Mouse (Mus musculus) ZHBTc4 (cell line): ENCODE measurements around the gene Gtf2h4.

ENCODE experiments used
- DNase-seq: peaks from one replicate; pipeline ENCODE4 v3.0.0-alpha.2; 2011; ENCODE audit warnings: low read depth, low spot score

Gtf2h4 gene

DNA sequence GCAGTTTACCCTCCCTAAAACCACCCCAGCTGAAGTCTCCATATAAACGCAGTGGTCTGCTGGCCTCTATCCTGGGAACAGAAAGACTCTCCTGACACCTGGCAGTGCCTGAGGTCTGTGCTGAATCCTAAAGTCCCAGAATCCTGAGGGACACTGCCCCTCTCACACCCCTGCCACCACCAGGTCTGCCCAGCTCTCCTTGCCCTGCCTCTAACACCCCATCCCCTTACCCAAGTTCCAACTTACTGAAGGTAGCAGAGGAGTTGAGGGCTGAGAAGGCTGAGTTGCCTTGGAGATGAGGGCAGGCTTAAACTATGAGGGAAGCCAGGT lies 23.9 kb upstream of the Gtf2h4 start:
- DNase-seq: no peak

DNA sequence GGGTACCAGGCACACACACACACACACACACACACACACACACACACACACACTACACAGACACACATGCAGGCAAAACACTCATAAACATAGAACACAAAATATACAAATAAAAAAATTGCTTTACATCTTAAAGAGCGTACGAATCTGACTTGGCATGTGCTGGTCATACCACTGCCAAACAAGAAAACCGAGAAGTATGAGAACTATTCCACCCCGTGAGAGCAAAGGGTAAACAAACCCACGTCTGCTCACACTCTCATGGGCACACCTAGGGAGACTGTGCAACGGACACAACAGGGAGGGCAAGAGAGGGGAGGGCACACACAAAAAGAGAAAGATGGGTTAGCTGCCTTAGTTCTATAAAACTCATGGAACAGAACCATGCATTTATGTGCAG lies 23.2 kb upstream of the Gtf2h4 start:
- DNase-seq: no peak

DNA sequence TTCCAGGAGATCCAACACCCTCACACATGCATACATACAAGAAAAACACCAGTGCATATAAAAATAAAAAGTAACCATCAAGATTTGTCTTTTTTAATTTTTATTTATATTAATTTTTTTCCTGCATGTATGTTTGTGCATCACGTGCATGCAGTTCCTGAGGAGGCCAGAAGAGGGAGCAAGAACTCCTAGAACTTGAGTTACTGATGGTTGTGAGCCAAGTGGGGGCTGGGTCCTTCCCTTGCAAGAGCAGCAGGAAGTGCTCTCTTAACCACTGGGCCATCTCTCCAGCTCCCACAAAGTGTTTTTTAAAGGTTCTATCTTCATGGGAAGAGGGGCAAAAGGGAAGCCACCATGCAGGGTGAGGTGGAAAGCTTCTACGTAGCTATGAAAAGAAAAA lies 21.8 kb upstream of the Gtf2h4 start:
- DNase-seq: peak; percentile 90

DNA sequence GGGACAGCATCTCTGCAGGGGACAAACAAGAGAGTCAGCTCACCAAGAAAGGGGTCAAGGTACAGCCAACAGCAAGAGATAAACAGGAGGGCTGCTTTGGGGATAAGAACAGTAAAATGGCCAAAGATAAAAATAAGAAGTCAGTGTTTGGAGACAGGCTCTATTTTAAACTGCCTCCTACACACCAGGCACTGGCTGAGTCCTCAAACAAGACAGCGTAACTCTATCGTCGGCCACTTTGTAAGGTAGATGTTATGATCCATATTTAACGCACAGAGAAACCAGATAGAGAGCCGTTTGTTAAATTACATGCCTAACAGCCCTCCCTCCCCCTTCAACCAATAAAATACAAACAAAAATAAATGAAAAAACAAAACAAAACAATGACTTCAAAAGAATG lies 20.4 kb upstream of the Gtf2h4 start:
- DNase-seq: no peak

DNA sequence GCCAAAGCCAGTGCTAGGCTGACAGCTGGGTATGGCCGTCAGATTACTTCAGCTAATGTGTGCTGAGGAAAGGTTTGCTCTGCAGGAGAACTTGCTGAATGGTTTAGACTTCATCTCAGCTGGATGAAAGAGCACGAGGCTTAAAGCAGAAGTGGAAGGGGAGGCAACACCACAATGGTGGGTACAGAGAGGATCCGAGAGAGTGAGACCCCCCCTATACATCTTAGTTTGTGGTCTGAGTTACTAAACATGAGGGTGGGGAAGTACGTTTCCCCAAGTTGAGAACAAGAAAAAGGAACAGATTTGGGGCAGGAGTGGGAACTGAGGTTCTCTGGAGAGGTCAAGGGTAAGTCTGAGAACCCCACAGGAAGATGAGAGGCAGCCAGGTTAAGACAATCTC lies 18.8 kb upstream of the Gtf2h4 start:
- no peak for DNase-seq

DNA sequence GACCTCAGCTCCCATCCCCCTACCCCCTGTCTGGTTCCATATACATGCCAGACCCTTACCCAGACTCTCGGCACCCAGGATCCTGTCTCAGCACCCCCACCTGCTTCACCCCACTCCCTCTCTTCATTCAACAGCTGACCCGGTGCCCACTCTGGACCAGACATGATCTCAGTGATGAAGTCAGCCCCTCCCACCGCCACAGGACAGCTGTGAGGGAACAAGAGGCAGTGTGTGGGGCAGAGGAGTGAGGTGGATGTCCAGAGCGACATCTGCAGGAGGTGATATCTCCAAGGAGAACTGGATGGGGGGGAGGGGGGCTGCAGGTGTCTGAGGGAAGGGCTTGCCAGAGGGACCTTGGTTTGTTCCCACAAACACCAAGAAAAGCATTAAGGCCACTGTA lies 18.3 kb upstream of the Gtf2h4 start:
- DNase-seq: no peak

DNA sequence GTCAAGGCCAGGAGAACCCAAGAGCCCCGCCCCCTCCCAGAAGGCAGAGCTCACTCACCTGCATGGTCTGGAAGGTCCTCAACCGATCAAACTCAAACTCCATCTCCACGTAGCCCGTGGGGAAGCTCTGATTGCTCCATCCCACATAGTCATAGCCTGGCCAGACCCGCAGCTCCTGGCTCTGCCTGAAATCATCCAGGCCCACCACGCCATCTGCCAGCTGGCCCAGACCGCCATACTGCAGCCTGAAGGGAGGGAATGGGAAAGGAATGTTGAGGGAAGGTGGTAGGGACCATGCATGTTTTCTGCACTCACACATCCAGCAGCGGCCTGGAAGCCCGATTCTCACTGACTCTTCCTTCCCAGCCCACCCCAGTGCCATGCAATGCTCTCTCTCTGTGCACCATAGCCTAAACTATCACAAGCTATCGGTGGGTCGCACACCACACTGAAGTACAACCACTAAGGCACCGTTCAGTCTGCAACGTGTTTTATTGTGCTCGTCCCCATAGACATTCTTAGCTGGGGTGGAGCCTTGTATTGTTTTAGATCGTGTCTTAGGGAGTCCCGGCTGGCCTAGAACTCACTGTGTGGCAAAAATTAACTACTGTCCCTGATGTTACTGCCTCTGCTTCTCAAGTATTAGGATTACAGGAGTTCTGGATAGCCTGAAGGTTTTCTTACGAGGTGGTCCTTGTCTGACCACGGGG lies 16.6 kb upstream of the Gtf2h4 start:
- peak; percentile 53 for DNase-seq

DNA sequence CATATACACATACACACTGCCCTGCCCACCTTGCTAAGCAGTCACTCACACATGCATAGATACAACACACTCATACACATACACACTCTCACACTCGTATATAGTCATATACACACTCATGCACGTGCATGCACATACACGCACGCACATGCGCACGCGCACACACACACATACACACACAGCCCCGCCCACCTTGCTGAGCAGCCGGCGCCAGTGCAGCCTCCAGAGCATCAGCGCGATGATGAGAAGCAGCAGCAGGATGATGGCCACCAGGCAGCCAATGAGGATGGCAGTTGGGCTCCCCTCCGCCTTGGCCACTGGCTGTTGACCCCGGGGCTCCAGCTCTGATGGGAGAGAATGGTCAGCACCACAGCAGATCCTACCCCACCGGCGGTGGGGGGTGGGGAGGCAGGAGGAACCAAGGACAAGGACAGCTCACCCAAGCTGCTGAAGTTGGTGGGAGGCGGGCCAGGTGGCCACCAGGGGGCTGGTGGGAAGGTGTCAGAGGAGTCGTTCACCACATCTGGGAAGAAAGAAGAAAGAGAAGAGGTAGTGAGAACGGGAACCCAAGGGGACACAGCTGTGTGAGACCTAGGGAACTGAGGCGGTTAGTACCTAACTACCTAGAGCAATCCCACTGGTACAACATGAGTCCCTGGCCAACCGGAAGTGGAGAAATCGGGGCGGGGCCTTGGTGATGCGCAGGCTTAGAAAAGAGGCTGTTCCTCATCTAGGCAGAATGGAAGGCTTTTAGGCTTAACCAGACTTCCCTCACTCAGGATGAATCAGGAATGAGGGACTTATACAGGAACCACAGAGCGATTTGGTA lies 15.0 kb upstream of the Gtf2h4 start:
- DNase-seq: peak; percentile 72

DNA sequence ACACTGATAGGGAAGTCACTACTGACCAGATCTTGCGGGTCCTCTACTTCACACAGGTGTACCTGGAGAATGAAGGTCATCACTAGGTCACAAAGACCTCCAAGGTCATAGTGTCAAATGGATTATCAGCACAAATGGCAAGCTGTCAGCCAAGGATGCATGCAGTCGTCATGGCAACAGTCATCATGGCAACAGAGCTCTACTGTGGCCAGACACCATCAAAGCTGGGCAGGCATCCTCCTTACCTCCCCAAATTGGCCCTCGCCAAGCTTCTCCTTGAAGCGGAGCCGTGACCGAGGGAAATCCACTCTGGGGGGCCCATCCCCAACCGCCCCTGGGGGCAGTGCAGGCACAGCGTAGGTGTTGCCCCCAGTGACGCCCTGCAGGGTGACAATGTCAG lies 11.5 kb upstream of the Gtf2h4 start:
- DNase-seq: peak; percentile 43

DNA sequence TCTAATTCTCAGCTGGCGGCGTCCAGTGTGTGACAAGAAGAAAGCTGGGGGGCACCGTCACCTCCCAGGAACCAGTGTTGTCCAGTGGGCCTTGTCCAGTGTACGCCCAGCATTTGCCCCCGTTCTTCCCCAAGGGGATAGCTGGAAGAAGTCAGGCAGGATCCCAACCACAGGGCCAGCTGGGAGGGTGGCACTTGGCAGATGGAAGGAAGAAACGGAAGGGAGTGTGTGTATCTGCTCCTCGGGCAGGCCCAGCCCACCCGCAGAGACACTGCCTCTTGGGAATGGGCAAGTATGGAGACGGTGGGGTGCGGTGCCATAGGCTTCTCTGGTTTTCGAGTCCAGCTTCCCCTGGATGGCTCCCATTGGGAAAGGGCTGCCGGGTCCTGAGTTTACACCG lies 8.4 kb upstream of the Gtf2h4 start:
- peak; percentile 36 for DNase-seq

DNA sequence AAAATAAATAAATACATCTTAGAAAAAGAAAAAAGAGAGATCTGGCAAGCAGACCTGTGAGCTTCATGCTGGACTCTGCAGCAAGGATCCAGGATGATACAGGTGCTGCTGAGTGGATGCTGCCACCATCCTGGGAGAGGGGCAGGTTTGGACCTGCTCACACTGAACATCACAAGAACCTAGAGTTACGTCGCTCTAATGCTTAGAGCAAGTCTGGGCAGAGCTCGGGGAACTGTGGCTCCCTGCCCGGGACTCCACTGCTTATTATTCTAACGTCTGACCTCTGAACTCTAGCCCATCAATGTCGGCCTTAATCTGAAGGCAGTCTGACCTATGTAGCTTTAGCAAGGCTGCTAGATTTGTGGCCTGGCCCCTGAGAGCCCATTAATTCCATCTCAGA lies 7.1 kb upstream of the Gtf2h4 start:
- peak; percentile 41 for DNase-seq

DNA sequence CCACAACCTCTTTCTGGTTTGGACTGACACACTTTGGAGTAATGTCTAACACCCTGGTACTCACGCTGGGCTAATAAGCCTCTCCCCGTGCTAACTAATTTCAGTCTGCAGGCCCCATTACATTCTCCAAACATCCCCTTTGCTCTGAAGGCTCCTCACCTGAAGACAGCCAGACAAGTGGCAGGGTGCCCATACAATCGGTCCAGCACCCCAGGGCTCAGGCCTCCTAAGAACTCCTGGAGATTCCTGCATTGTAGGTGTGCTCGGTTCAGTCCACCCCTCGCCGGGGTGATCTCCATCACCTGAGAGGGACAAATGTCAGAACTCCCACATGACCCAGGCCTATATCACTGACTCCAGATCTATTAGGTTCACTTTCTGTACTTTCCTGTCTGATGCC lies 1.0 kb downstream of the Gtf2h4 start:
- DNase-seq: no peak

DNA sequence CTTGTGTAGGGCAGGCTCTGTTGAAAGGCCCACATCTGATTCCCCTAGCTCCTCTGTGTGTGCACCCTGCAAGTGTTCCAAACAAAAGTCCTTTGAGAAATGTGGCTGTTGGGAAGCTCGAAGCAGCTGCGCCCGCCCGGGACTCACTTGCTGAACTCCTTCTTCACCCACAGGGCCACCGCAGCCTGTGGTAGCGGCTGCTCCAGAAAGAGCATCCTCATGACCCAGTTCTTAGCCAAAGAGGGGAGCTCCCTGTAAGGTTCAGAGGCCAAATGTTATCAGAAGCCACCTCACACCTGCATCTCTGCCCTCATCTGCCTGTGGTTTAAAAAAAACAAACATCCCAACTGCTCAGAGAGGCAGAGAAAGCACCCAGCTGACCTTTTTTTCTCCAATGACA lies 1.7 kb downstream of the Gtf2h4 start:
- DNase-seq: no peak

DNA sequence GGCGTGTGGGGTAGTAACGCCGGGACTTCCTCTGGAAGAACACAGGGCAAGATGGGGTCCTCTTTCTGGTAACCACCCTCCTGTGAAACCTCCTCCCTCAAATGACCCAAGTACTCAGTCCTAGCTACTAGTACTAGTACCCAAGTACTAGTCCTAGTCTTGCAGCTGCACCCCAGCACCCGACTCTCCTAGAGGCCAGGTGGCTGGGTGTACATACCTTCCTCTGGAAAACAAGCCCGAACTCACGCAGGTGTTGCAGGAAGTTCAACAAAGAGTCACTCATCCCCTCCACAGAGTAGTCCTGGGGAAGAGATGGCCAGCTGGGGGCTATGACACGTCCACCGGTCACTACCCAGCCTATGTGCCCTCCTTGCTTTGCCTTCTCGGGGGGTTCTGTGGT lies 3.8 kb downstream of the Gtf2h4 start:
- no peak for DNase-seq

DNA sequence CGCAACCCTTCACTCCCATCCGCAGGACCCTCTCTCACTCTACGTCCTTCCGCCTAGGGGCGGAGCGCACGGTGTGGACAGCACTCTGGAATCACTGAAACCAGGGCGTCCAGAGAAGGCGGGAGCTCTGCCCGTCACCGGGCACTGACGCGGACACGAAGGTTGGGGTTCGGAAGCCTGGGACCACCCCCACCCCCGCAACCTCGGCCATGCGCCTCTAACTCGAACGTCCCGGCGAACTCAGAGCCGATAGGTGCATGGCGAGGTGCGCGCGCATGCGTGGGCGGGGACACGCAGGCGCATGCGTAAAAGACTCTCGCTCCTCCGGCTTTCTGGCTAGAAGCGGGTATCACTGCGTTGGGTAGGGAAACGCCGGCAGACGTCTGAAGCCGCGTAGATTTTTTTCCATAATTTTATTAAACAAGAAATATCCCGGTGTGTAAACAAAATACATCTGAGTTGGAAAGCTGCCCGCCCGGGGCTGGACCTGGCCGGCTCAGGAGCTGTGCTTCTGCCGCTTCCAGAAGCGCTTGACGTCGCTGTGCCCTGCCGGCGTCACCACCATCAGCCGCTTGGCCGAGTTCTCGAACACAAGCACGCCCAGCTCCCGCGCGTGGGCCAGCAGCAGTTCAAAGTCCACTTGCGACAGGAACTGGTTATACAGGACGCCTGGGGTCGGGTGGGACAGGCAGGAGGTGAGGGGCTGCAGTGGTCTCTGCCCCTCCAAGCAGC lies 6.0 kb downstream of the Gtf2h4 start, which contains the start of gene Vars2:
Vars2 (minus strand) TSS at position 259 of the 732 bp plus-strand sequence.
- DNase-seq: peak; percentile 96

DNA sequence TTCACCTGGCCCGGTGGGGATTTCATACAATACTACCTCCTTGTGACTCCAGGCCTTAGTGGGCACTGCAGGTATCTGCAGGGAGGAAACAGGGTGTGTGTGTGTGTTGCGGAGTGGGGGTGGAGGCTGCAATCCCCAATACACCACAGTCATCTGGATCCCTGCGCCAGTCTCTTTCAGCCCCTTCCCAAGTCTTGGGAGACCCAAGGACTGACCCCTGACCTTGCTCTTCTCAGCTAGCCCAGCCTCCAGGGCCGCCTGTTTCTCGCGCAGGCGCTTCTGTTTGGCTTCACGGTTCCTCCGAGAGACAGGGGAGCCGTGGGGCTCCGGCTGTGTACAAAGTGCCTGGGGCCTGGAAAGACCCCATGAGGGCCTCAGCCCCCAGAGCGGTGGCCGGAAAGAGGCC lies 6.7 kb downstream of the Gtf2h4 start:
- DNase-seq: peak; percentile 59

DNA sequence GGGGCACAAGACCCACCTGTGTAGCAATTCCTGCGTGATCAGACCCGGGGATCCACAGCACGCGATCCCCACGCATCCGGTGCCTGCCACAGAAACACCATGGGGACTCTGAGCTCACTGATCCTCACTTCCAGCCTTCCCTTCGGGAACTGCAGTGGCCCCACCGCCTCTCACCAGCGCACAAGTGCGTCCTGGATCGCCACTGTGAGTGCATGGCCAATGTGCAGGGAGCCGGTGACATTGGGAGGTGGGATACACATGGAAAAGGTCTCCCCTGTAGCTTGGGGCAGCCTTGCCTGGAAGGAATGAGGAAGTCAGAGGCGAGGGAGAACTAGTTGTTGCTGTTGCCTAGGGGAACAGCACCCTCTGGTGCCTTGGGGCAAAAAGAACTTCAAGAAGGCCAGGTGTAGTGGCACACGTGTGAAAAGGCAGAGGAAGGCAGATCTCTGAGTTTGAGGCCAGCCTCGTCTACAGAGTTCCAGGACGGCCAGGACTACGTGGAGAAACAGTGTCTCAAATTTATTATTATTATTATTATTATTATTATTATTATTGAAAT lies 7.5 kb downstream of the Gtf2h4 start:
- DNase-seq: peak; percentile 87

DNA sequence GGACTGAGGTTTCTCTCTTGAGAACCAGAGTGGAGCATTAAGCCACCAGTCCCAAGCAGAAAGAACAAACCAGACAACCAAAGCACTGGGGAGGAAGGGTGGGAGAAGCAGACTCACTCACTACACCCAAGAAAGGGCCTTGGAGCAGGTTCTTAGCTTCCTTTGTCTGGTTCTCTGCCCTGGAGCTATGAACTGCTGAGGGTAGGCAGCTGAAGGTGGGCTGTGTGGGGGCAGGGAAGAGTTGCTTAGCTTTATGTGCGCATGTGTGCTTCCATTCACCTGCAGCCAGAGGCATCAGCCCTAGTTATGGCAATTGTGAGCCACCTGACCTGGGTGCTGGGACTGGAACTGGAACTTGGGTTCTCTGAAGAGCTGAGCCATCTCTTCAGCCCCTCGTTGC lies 20.5 kb downstream of the Gtf2h4 start:
- DNase-seq: peak; percentile 81

DNA sequence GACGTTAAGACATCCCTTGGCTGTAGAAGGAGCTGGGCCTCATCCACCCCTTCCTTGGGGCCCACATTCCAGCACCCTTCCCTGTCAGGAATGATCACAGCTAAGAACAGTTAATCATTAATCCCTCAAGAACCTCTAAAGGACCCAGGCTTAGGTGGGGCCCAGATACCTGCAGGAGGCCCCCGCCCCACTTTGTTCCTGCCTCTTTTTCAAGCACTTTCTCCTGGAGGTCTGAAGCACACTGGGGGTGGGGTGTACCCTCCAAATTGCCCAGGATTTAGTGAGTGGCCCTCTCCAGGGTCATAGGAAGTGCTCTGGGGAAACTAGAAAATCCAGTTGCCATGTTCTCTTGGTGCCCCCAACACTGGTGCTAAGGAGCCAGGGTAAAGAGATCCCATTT lies 24.1 kb downstream of the Gtf2h4 start:
- DNase-seq: no peak

DNA sequence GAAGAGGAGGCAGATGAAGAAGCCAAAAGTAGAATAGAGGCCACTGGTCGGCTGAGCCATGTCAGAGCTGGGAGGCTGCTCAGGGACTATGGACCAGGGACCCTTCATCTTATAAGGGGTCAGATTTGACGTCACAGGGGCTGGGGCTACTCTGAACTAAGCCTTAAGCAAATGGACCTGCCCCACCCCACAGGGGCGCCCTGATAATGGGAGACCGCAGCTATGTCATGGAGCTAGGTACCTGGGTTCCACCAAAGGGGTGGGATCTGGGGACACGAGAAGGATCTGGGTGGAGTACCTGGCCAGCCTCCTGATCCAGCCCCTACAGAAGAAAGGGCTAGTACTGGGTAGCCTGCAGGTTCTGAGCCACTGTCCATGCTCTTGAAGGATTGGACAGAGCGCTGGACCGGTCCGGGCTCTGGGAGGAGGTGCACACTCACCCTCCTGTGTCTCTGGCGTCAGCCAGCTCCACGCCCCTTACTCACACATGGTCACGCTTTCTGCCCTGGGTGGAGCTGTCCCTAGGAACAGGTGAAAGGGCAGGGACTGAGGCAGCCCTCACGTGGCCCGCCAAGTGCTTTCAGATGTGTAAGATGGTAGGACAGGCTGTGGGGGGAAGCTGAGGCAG lies 29.8 kb downstream of the Gtf2h4 start, which contains the start of gene Mucl3:
Mucl3 (minus strand) TSS at position 87 of the 628 bp plus-strand sequence.
- DNase-seq: no peak

DNA sequence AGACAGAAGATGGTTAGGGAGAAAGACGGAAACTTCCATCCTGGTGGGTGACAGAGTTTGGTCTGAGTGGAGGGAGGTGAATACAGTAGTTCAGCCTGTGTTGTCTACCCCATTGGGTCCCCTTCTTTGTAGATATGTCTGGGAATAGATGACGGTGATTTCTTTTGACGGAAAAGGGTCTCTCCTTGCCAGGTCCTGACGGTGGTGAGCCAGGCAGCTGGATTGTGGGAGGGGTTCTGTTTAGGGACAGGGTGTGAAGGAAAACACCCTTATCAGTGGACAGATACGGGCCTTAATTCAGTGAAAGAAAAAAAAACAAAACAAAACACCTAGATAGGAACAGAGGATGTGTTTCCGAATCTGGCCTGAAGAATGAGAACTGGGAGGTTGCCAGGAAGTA lies 34.2 kb downstream of the Gtf2h4 start:
- DNase-seq: no peak
